ENCODE assay signal across 8 mouse cellular contexts in genomic region chr6:28480752-28481492, GRCm38 (mm10). TPM values are rescaled to one million over a fixed set of nuclear protein-coding genes. Genes with fewer than 3 reads are reported as not detected.
DNase-seq lines count a peak whose midpoint lies in the region; ATAC-seq lines count a peak whose summit lies in the region.

No protein-coding gene starts in this region.

- H3K79me2 ChIP-seq in macrophage (ENCODE audit: inconsistent target) = peaks cover 56% of the 10 kb centered on the region

- H3K4me2 ChIP-seq in heart, embryonic 14.5 days (ENCODE audit: low read length) = peak overlapping the region; percentile 77
- H3K4me2 ChIP-seq in hindbrain, embryonic 13.5 days = peak overlapping the region; percentile 90

- peak overlapping the region; percentile 91 for H3K9ac ChIP-seq in heart, embryonic 14.5 days (ENCODE audit: low read length)
- peak overlapping the region; percentile 87 for H3K9ac ChIP-seq in hindbrain, embryonic 13.5 days

- intact Hi-C loops in heart, postnatal 14 days (cut with DNase I) = no loop called here

- no peaks in the 10 kb centered on the region for H3K27me3 ChIP-seq in heart, embryonic 14.5 days (ENCODE audit: control insufficient read depth, insufficient read depth, low read length)
- no peaks in the 10 kb centered on the region for H3K27me3 ChIP-seq in hindbrain, embryonic 13.5 days

- 4% methylated on average over 21 of the region's 21 CpGs for WGBS in heart, embryonic 14.5 days
- 9% methylated on average over 21 of the region's 21 CpGs for WGBS in hindbrain, embryonic 13.5 days
- WGBS in macrophage (ENCODE audit: missing documents) = 7% methylated on average over 21 of the region's 21 CpGs

- peak overlapping the region; percentile 58 to 95 for H3K27ac ChIP-seq in heart, embryonic 14.5 days (replicated peaks in 1 of 2; ENCODE audit: control insufficient read depth in 1 of 2, insufficient read depth in 1 of 2, low read depth in 2 of 2, low read length in 2 of 2)
- H3K27ac ChIP-seq in hindbrain, embryonic 13.5 days = peak overlapping the region; percentile 85
- H3K27ac ChIP-seq in macrophage = peak overlapping the region; percentile 48

- no peak for DNase-seq in heart, postnatal 14 days
- peak; percentile 34 for DNase-seq in adipocyte (ENCODE audit: low spot score)
- DNase-seq in gastrocnemius, postnatal 25 days = no peak
- DNase-seq in thymus, postnatal 25 days = no peak

- peaks cover 13% of the 10 kb centered on the region; the same call in 1 of the 2 replicates for H3K36me3 ChIP-seq in heart, embryonic 14.5 days (ENCODE audit: control insufficient read depth, insufficient read depth, low read length)
- no peaks in the 10 kb centered on the region for H3K36me3 ChIP-seq in hindbrain, embryonic 13.5 days
- no peaks in the 10 kb centered on the region for H3K36me3 ChIP-seq in macrophage (ENCODE audit: inconsistent target)

- peaks cover 15 to 53% of the 10 kb centered on the region in 2 experiments for H3K4me1 ChIP-seq in heart, embryonic 14.5 days (ENCODE audit: control insufficient read depth in 2 of 2, insufficient read depth in 2 of 2, low read length in 2 of 2)
- H3K4me1 ChIP-seq in hindbrain, embryonic 13.5 days (replicated peaks) = peaks cover 40% of the 10 kb centered on the region

- H3K4me3 ChIP-seq in heart, embryonic 14.5 days (ENCODE audit: control insufficient read depth in 1 of 2, insufficient read depth in 1 of 2, low read depth in 1 of 2, low read length in 2 of 2) = peak overlapping the region; percentile 69 to 95
- peak overlapping the region; percentile 87 for H3K4me3 ChIP-seq in hindbrain, embryonic 13.5 days
- H3K4me3 ChIP-seq in macrophage (ENCODE audit: inconsistent target) = peak overlapping the region; percentile 97

- ATAC-seq in heart, embryonic 14.5 days (ENCODE audit: insufficient number of reproducible peaks, insufficient read depth, low FRiP score, low read depth) = no peak
- ATAC-seq in hindbrain, embryonic 13.5 days (ENCODE audit: low FRiP score) = no peak
- no peak for ATAC-seq in erythroid progenitor cell, adult 5-6 weeks (replicated peaks; ENCODE audit: low FRiP score, poor library complexity, severe bottlenecking)

- H3K9me3 ChIP-seq in heart, embryonic 14.5 days (ENCODE audit: control insufficient read depth, low read length) = no peaks in the 10 kb centered on the region
- no peaks in the 10 kb centered on the region for H3K9me3 ChIP-seq in hindbrain, embryonic 13.5 days

RNA-seq across cellular contexts. Expression of gene Snd1, which starts 6.0 kb away (rescaled TPM):
- polyA plus RNA-seq in heart, embryonic 14.5 days (2014; fragmentation: Nextera tagmentation; extraction: Ambion mirVana) = 80.0 and 80.2 TPM in 2 replicates
- 10 to 100 TPM; 78.9 to 82.1 TPM for total RNA-seq in heart, postnatal 14 days (2021)
- 81.2 and 85.6 TPM in 2 replicates for polyA plus RNA-seq in hindbrain, embryonic 13.5 days (2015; fragmentation: Nextera tagmentation; extraction: Ambion mirVana)
- total RNA-seq in macrophage (2018; cell fraction: chromatin; rRNA removed) = 100 to 1,000 TPM; 186 to 471 (median 257) TPM
- total RNA-seq in macrophage (2018; cell fraction: cytosol; rRNA removed) = 10 to 100 TPM; 58.8 to 99.6 (median 80.6) TPM
- total RNA-seq in macrophage (2018; cell fraction: nucleus; rRNA removed) = 100 to 1,000 TPM in 24 of 26 experiments, 10 to 100 TPM in 2; 98.9 to 248 (median 144) TPM
- polyA plus RNA-seq in macrophage (2018) = 64.8 to 85.3 TPM (median 73.9 TPM) in 3 replicates
- 10 to 100 TPM; 35.4 to 40.7 TPM for total RNA-seq in gastrocnemius, postnatal 25 days (2021)
- total RNA-seq in erythroid progenitor cell, adult 5-6 weeks (2015; ENCODE audit: low replicate concordance) = 21.3 and 26.0 TPM in 2 replicates
- 19.9 and 40.8 TPM in 2 replicates for total RNA-seq in erythroid progenitor cell, adult 5-6 weeks (2017; ENCODE audit: low replicate concordance)

RNA-seq across cellular contexts. Expression of gene Pax4, which starts 31.8 kb away (rescaled TPM):
- not detected in 2 replicates for polyA plus RNA-seq in heart, embryonic 14.5 days (2014; fragmentation: Nextera tagmentation; extraction: Ambion mirVana)
- not detected for total RNA-seq in heart, postnatal 14 days (2021)
- polyA plus RNA-seq in hindbrain, embryonic 13.5 days (2015; fragmentation: Nextera tagmentation; extraction: Ambion mirVana) = not detected in 2 replicates
- 1 to 10 TPM in 1 of 26 experiments, not detected in 25; 1.2 TPM for total RNA-seq in macrophage (2018; cell fraction: chromatin; rRNA removed)
- total RNA-seq in macrophage (2018; cell fraction: cytosol; rRNA removed) = under 1 TPM in 1 of 26 experiments, not detected in 25; 0.14 TPM
- total RNA-seq in macrophage (2018; cell fraction: nucleus; rRNA removed) = 1 to 10 TPM in 1 of 26 experiments, not detected in 25; 2.2 TPM
- polyA plus RNA-seq in macrophage (2018) = not detected in 3 replicates
- not detected for total RNA-seq in gastrocnemius, postnatal 25 days (2021)
- not detected in 2 replicates for total RNA-seq in erythroid progenitor cell, adult 5-6 weeks (2015; ENCODE audit: low replicate concordance)
- not detected in 2 replicates for total RNA-seq in erythroid progenitor cell, adult 5-6 weeks (2017; ENCODE audit: low replicate concordance)

RNA-seq across cellular contexts. Expression of gene Gcc1, which starts 52.7 kb away (rescaled TPM):
- 4.6 and 4.9 TPM in 2 replicates for polyA plus RNA-seq in heart, embryonic 14.5 days (2014; fragmentation: Nextera tagmentation; extraction: Ambion mirVana)
- total RNA-seq in heart, postnatal 14 days (2021) = 1 to 10 TPM; 8.1 to 9.0 TPM
- polyA plus RNA-seq in hindbrain, embryonic 13.5 days (2015; fragmentation: Nextera tagmentation; extraction: Ambion mirVana) = 12.0 and 13.8 TPM in 2 replicates
- 10 to 100 TPM in 21 of 26 experiments, 1 to 10 TPM in 5; 4.9 to 46.1 (median 17.6) TPM for total RNA-seq in macrophage (2018; cell fraction: chromatin; rRNA removed)
- 10 to 100 TPM in 24 of 26 experiments, 1 to 10 TPM in 2; 8.6 to 24.5 (median 14.6) TPM for total RNA-seq in macrophage (2018; cell fraction: cytosol; rRNA removed)
- total RNA-seq in macrophage (2018; cell fraction: nucleus; rRNA removed) = 10 to 100 TPM in 25 of 26 experiments, 1 to 10 TPM in 1; 9.0 to 32.8 (median 20.7) TPM
- 10.6 to 11.9 TPM (median 10.9 TPM) in 3 replicates for polyA plus RNA-seq in macrophage (2018)
- 1 to 10 TPM; 5.8 to 6.6 TPM for total RNA-seq in gastrocnemius, postnatal 25 days (2021)
- total RNA-seq in erythroid progenitor cell, adult 5-6 weeks (2015; ENCODE audit: low replicate concordance) = 7.1 and 9.7 TPM in 2 replicates
- total RNA-seq in erythroid progenitor cell, adult 5-6 weeks (2017; ENCODE audit: low replicate concordance) = 14.7 and 18.7 TPM in 2 replicates

RNA-seq across cellular contexts. Expression of gene Fscn3, which starts 53.3 kb away (rescaled TPM):
- polyA plus RNA-seq in heart, embryonic 14.5 days (2014; fragmentation: Nextera tagmentation; extraction: Ambion mirVana) = not detected in 2 replicates
- under 1 TPM in 1 of 2 experiments, not detected in 1; 0.14 TPM for total RNA-seq in heart, postnatal 14 days (2021)
- polyA plus RNA-seq in hindbrain, embryonic 13.5 days (2015; fragmentation: Nextera tagmentation; extraction: Ambion mirVana) = not detected in 2 replicates
- total RNA-seq in macrophage (2018; cell fraction: chromatin; rRNA removed) = under 1 TPM in 4 of 26 experiments, not detected in 22; 0.25 to 0.57 (median 0.45) TPM
- not detected for total RNA-seq in macrophage (2018; cell fraction: cytosol; rRNA removed)
- under 1 TPM in 2 of 26 experiments, not detected in 24; 0.35 to 1.00 TPM for total RNA-seq in macrophage (2018; cell fraction: nucleus; rRNA removed)
- polyA plus RNA-seq in macrophage (2018) = not detected in 3 replicates
- total RNA-seq in gastrocnemius, postnatal 25 days (2021) = not detected
- not detected in 2 replicates for total RNA-seq in erythroid progenitor cell, adult 5-6 weeks (2015; ENCODE audit: low replicate concordance)
- 0.39 TPM in 1 of 2 replicates, not detected in the other for total RNA-seq in erythroid progenitor cell, adult 5-6 weeks (2017; ENCODE audit: low replicate concordance)

RNA-seq across cellular contexts. Expression of gene Arf5, which starts 57.6 kb away (rescaled TPM):
- 239 and 250 TPM in 2 replicates for polyA plus RNA-seq in heart, embryonic 14.5 days (2014; fragmentation: Nextera tagmentation; extraction: Ambion mirVana)
- total RNA-seq in heart, postnatal 14 days (2021) = 100 to 1,000 TPM; 172 to 176 TPM
- polyA plus RNA-seq in hindbrain, embryonic 13.5 days (2015; fragmentation: Nextera tagmentation; extraction: Ambion mirVana) = 401 and 406 TPM in 2 replicates
- 10 to 100 TPM; 14.8 to 96.9 (median 38.8) TPM for total RNA-seq in macrophage (2018; cell fraction: chromatin; rRNA removed)
- 100 to 1,000 TPM; 128 to 184 (median 157) TPM for total RNA-seq in macrophage (2018; cell fraction: cytosol; rRNA removed)
- total RNA-seq in macrophage (2018; cell fraction: nucleus; rRNA removed) = 100 to 1,000 TPM in 6 of 26 experiments, 10 to 100 TPM in 20; 41.5 to 143 (median 77.1) TPM
- polyA plus RNA-seq in macrophage (2018) = 92.9 to 162 TPM (median 155 TPM) in 3 replicates
- 10 to 100 TPM; 79.8 to 88.0 TPM for total RNA-seq in gastrocnemius, postnatal 25 days (2021)
- total RNA-seq in erythroid progenitor cell, adult 5-6 weeks (2015; ENCODE audit: low replicate concordance) = 262 and 308 TPM in 2 replicates
- total RNA-seq in erythroid progenitor cell, adult 5-6 weeks (2017; ENCODE audit: low replicate concordance) = 208 and 225 TPM in 2 replicates
